Mouse (Mus musculus) liver, embryonic 15.5 days (tissue): ENCODE data around the gene Gm1043. TPM values are rescaled to one million over a fixed set of nuclear protein-coding genes. Genes with fewer than 3 reads are reported as not detected.

Experiments
- ATAC-seq: fragments of 200-750 bp; cut with Nextera tagmentation; 2 replicates; pipeline ENCODE4 v1.8.0; 2017; ENCODE audit warnings: moderate number of reproducible peaks, mild to moderate bottlenecking, moderate library complexity; ENCODE audit not compliant: insufficient read depth
- H3K27ac ChIP-seq: fragments of 300-500 bp; sonication (generic); replicated peaks from 2 replicates; pipeline ENCODE4 v1.5.1; 2015; ENCODE audit warnings: mild to moderate bottlenecking, inconsistent platforms
- H3K27me3 ChIP-seq: fragments of 300-500 bp; sonication (generic); 2 replicates; pipeline ENCODE4 v1.6.1; 2015; ENCODE audit warnings: mild to moderate bottlenecking, inconsistent platforms
- H3K36me3 ChIP-seq: fragments of 300-500 bp; sonication (generic); replicated peaks from 2 replicates; pipeline ENCODE4 v1.6.1; 2015; ENCODE audit warnings: moderate library complexity, mild to moderate bottlenecking, inconsistent platforms
- H3K4me1 ChIP-seq: fragments of 300-500 bp; sonication (generic); replicated peaks from 2 replicates; pipeline ENCODE4 v1.6.1; 2015; ENCODE audit warnings: inconsistent platforms
- H3K4me2 ChIP-seq: fragments of 300-500 bp; sonication (generic); 2 replicates; pipeline ENCODE4 v1.6.1; 2015; ENCODE audit warnings: moderate library complexity, mild to moderate bottlenecking, inconsistent platforms
- H3K4me3 ChIP-seq: fragments of 300-500 bp; sonication (generic); replicated peaks from 2 replicates; pipeline ENCODE4 v1.5.1; 2015; ENCODE audit warnings: mild to moderate bottlenecking, inconsistent platforms
- H3K9ac ChIP-seq: fragments of 300-500 bp; sonication (generic); 2 replicates; pipeline ENCODE4 v1.6.1; 2015; ENCODE audit warnings: moderate library complexity, mild to moderate bottlenecking, inconsistent platforms
- H3K9me3 ChIP-seq: fragments of 300-500 bp; sonication (generic); replicated peaks from 2 replicates; pipeline ENCODE4 v1.6.1; 2016; ENCODE audit warnings: inconsistent platforms
- WGBS: fragments of 180-500 bp; shearing (Covaris S2); methylation state at CpG from one replicate; pipeline ENCODE4 v1.1.7; 2015; ENCODE audit warnings: mixed read lengths; ENCODE audit not compliant: insufficient replicate concordance; 5-methylcytosine and 5-hydroxymethylcytosine counted together
- polyA plus RNA-seq: library from polyadenylated mRNA; unstranded; fragments of >200 nt; fragmentation: Nextera tagmentation; extraction: Ambion mirVana; gene quantifications from 2 replicates; pipeline ENCODE4 v1.2.1, GENCODE M21; 2015

The Gm1043 gene
- polyA plus RNA-seq, 1 experiment from 2014 or later = not detected

DNA sequence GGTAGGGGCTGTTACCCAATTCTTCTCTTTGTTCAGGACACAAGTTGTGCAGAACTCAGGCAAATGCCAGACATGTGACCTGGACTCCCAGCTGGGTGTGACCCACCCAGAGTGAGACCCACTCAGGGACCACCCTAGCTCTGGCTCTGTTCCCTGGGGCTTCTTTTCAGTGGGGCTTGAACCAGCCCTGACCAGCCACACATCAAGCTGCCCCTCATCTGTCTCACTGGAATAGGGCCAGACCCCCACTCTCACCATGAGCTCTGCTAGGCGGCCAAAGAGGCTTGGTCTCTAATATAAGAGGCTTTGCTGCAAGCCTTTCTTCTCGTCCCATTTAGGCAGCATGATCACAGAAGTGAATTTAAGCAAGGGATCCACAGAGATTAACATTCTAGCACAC, 121.2 kb downstream of the Gm1043 start:
- H3K27me3 ChIP-seq = no peaks in the 10 kb centered on the region
- H3K4me1 ChIP-seq = no peaks in the 10 kb centered on the region
- no peaks in the 10 kb centered on the region for H3K9me3 ChIP-seq
- H3K36me3 ChIP-seq = no peaks in the 10 kb centered on the region
- H3K4me3 ChIP-seq = no peak overlapping the region
- H3K27ac ChIP-seq = no peak overlapping the region
- no peak for ATAC-seq
- no peak overlapping the region for H3K4me2 ChIP-seq
- 34% methylated on average over 2 of the region's 2 CpGs for WGBS
- no peak overlapping the region for H3K9ac ChIP-seq

DNA sequence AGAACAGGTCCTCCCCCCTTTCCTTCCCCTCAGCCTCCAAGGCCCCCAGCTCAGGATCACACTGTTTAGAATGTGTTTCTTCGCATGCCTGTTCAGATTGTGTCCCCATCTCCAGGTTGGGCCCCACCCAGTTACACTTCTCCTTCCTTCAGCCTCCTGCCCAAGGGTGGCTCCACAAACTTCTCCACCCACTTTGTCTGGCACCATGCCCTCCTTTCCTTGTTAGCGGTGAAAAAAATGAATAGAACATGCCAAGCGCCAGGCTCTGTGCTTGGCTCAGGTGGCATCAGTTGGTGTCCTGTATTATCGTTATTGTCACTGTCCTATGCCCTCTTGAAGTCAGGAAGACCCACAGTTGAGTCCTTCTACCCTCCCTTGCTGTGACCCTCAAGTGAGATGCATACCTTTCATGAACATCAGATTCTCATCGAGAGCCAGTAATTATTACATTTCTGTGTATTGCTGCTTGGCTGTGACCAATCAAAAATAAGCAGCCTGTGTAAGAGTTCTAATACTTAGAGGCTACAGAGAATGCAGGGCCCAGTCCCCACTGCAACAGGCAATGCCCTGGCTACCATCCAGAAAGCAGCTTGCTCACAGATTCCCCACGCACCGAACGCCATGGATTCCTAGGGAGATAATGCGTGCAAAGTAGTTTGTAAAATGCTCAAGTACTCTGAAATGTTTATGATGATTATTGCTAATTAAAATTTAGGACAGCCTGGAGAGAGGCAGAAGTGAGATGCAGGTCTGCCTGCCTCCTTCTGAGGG, 128.0 kb downstream of the Gm1043 start:
- 72% methylated on average over 9 of the region's 9 CpGs for WGBS
- no peaks in the 10 kb centered on the region for H3K4me1 ChIP-seq
- no peak for ATAC-seq

DNA sequence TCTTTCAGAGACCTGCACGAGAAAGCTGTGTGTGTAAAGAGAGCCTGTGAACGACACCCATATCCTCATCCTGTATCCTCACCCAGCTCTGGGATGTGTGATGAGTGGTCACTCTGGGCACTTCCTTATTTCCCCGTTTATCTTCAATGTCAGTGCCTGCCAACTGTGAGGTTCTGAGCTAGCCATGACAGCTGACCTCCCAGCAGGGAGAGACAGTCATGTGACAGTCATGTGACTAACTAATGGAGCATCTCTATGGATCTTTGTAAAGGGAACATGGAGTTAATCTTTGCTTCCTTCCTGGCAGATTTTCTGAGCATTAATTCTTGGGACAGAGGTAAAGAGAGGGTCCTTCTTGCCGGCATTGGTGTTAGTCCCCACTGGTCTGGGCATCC, 128.5 kb downstream of the Gm1043 start:
- Histone ChIP-seq H3K9me3 (no peaks in the 10 kb centered on the region), H3K27ac (no peak overlapping the region), H3K36me3 (no peaks in the 10 kb centered on the region), H3K4me2 (no peak overlapping the region), H3K27me3 (no peaks in the 10 kb centered on the region), H3K4me3 (no peak overlapping the region), H3K4me1 (no peaks in the 10 kb centered on the region), H3K9ac (no peak overlapping the region)
- WGBS = 44% methylated on average over 4 of the region's 4 CpGs
- no peak for ATAC-seq

More for the DNA sequence above, 128.0 kb downstream of the Gm1043 start:
- Histone ChIP-seq H3K4me3 (no peak overlapping the region), H3K27ac (no peak overlapping the region), H3K4me2 (no peak overlapping the region), H3K9ac (no peak overlapping the region), H3K36me3 (no peaks in the 10 kb centered on the region), H3K9me3 (no peaks in the 10 kb centered on the region), H3K27me3 (no peaks in the 10 kb centered on the region)

DNA sequence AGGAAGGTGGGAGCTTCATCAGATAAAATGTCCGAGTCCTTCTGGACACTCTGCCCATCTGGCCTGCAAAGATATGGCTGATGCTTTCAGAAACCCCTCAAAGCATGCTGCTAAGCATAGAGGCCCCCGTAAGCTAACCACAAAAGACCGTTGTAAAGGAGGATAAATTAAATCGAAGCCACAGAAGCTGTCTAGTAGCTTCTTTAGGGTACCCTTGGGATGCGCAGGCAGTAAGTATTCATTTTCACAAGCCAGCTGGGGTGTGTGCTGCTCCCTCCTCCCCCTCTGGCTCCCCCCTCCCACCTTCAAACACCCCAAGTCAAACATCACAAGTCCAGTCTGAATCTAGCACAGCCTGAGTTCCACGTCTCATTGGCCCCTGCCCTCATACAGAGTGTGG, 129.4 kb downstream of the Gm1043 start:
- H3K9me3 ChIP-seq = no peaks in the 10 kb centered on the region

DNA sequence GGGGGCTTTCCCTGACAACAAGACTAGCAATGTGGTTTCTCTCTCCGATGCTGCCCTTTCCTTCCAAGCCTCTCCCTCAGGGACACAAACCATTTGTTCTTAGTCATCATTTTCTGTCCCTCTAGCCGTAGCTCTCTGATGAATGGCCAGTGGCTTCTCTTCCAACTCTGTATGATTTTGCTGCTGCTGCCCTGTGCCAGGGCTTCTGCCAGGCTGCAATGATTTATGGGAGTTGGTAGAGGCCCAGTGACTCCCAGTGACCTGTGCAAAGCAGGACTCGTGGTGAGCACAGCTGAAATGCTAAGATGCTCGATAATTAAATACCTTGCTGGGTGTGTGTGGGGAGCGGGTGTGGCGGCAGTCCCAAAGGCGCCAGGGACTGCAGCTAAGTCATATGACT, 130.1 kb downstream of the Gm1043 start:
- 64% methylated on average over 7 of the region's 7 CpGs for WGBS
- H3K9me3 ChIP-seq = no peaks in the 10 kb centered on the region
- H3K36me3 ChIP-seq = no peaks in the 10 kb centered on the region
- no peaks in the 10 kb centered on the region for H3K4me1 ChIP-seq
- H3K4me3 ChIP-seq = no peak overlapping the region
- no peak overlapping the region for H3K27ac ChIP-seq
- H3K4me2 ChIP-seq = no peak overlapping the region
- no peak overlapping the region for H3K9ac ChIP-seq
- no peaks in the 10 kb centered on the region for H3K27me3 ChIP-seq
- ATAC-seq = no peak

More for the DNA sequence above, 129.4 kb downstream of the Gm1043 start:
- H3K4me2 ChIP-seq = no peak overlapping the region
- 64% methylated on average over 6 of the region's 6 CpGs for whole genome bisulfite sequencing
- H3K27ac ChIP-seq = no peak overlapping the region
- H3K4me3 ChIP-seq = no peak overlapping the region
- no peaks in the 10 kb centered on the region for H3K36me3 ChIP-seq
- no peak overlapping the region for H3K9ac ChIP-seq
- ATAC-seq = no peak
- H3K27me3 ChIP-seq = no peaks in the 10 kb centered on the region
- H3K4me1 ChIP-seq = no peaks in the 10 kb centered on the region

DNA sequence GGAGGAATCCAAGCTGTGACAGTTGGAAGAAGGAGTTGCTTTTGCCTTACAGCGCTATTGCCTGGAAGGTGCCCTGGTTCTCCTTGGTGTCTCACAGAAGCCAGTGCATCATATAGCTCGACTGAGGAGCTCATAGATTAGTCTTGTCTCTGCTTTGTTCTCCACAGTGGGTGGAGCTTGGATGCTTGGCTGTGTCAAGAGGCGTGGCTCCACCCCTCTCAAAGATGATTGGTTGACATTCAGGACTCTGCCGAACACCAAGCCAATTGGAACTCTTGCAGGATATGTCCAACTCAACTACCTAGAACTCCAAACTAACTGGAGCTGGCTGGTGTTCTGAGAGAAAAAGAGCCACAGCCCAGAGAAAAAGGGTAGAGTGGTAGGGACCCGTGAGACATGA, 134.4 kb downstream of the Gm1043 start:
- Histone ChIP-seq H3K27ac (no peak overlapping the region), H3K36me3 (no peaks in the 10 kb centered on the region), H3K27me3 (no peaks in the 10 kb centered on the region), H3K4me2 (no peak overlapping the region), H3K9me3 (no peaks in the 10 kb centered on the region), H3K4me3 (no peak overlapping the region), H3K4me1 (no peaks in the 10 kb centered on the region), H3K9ac (no peak overlapping the region)
- no peak for ATAC-seq
- 40% methylated on average over 5 of the region's 5 CpGs for WGBS

DNA sequence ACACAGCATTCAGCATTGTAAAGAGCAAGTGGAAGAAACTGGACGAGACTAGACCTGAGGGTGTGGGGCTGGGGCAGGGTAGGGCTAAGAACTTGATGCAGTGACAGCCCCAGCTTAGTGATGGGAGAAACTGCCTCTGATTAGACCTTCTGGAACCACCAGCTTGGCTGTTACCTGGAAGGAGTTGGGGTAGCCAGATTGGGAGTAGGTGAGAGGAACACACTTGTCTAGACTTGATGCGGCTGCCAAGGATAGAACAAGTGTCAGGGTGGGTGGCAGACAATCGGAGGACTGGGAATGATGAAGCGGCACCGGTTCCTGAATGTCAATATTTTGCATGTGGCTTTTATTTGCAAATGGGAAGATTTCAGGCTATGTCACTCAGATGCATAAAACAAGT, 135.4 kb downstream of the Gm1043 start:
- Histone ChIP-seq H3K4me1 (no peaks in the 10 kb centered on the region), H3K4me2 (no peak overlapping the region), H3K4me3 (no peak overlapping the region), H3K27ac (no peak overlapping the region), H3K9ac (no peak overlapping the region), H3K27me3 (no peaks in the 10 kb centered on the region), H3K36me3 (no peaks in the 10 kb centered on the region), H3K9me3 (no peaks in the 10 kb centered on the region)
- ATAC-seq = no peak
- WGBS = 67% methylated on average over 5 of the region's 5 CpGs

DNA sequence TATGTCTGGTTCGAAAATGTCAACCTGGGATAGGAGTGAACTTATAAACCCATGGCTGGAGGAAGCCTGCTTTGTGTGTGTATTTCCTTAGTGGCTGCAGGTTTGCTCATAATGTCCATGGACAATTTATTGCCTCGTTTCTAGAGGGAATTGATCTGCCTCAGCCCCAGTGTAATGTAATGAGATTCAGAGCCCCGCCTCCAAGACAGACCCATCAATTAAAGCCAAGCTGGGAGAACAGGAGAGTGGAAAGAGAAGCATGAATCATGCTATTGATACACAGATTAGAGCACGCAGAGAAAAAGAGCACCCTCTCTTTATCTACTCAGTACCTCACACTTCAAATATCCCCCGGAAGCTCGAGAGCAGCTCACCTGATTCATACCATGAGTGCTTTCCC, 136.4 kb downstream of the Gm1043 start:
- 44% methylated on average over 6 of the region's 6 CpGs for WGBS
- no peak for ATAC-seq
- Histone ChIP-seq H3K27ac (no peak overlapping the region), H3K4me3 (no peak overlapping the region), H3K4me1 (no peaks in the 10 kb centered on the region), H3K9ac (no peak overlapping the region), H3K27me3 (no peaks in the 10 kb centered on the region), H3K4me2 (no peak overlapping the region), H3K9me3 (no peaks in the 10 kb centered on the region), H3K36me3 (no peaks in the 10 kb centered on the region)

DNA sequence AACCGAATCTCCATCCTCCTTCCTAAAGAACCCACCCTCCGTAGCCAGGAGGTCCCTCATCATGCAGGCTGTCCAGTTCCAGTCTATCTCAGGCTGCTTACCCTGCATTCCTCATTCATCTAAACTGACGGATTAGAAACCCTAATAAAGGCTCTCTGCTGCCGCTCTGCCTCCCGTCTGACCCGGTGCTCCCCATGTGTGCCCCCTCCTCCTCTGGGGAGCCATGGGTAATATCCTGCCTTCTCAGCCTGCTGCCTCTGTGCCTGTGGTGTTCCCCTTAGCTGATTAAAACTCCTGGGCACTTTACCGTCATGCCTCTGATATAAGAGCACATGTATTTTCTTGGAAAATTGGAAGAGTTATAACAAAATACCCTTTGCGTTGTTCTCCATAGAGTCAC, 137.1 kb downstream of the Gm1043 start:
- Histone ChIP-seq H3K27ac (no peak overlapping the region), H3K9ac (no peak overlapping the region), H3K4me3 (no peak overlapping the region), H3K4me2 (no peak overlapping the region), H3K4me1 (no peaks in the 10 kb centered on the region), H3K9me3 (no peaks in the 10 kb centered on the region), H3K27me3 (no peaks in the 10 kb centered on the region), H3K36me3 (no peaks in the 10 kb centered on the region)
- ATAC-seq = no peak
- WGBS = 61% methylated on average over 8 of the region's 8 CpGs

DNA sequence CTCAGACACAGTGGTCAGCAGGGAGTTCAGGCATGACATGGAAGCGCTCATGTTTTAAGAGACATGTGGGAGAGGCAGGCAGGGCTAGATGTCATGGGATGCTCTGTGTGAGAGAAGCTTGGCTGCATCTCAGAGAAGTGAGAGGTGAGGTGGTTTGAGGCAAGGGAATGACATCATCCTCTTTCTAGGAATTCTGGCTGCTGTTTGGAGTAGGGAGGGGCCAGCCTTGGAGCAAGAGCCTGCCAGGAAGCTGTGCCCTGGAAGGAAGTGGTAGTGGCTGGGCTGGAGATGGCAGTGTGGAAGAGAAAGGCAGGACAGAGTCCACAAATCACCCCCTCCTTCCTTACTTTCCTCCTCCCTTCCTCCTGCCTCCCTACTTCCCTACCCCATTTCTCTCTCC, 140.5 kb downstream of the Gm1043 start:
- Histone ChIP-seq H3K9ac (no peak overlapping the region), H3K4me2 (no peak overlapping the region)

DNA sequence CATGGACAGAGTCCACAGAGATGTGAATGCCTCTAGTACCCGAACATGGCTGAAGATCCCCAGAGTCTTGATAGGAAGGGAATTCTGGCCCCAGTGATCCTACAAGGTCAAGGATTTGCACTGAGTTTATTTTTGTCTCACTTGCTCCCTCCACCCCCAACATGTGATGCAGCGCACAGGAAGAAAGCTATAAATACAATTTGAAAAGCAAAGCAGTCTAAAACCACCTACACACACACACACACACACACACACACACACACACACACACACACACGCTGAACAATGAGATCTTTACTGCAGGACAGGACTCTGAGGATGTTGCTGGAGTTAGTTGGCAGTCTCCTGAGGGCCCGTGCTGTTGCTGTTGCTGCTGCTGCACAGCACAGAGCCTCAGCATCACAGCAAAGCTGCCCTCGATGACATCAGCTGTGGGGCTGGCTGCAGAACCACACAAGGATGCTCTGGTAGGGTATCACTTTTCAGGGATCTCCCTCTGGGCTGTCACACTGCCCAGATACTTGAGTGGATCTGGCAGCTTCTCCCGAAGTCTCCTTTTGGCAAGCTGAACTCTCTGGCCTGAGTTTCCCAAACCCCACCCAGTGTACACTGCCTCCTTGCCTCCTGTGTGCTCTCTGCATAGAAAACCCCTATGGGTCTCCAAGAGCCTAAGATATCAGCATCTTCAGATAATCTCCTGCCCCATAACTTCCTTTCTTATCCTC, 142.9 kb downstream of the Gm1043 start:
- WGBS = 35% methylated on average over 6 of the region's 6 CpGs
- Histone ChIP-seq H3K36me3 (no peaks in the 10 kb centered on the region), H3K27me3 (0 out of 2 replicates have a peak, but pooled peaks cover 3% of the 10 kb centered on the region), H3K4me1 (no peaks in the 10 kb centered on the region), H3K27ac (no peak overlapping the region), H3K4me2 (no peak overlapping the region), H3K9ac (no peak overlapping the region), H3K4me3 (no peak overlapping the region), H3K9me3 (no peaks in the 10 kb centered on the region)
- ATAC-seq = no peak

More for the DNA sequence above, 140.5 kb downstream of the Gm1043 start:
- Histone ChIP-seq H3K4me1 (no peaks in the 10 kb centered on the region), H3K27me3 (0 out of 2 replicates have a peak, but pooled peaks cover 3% of the 10 kb centered on the region), H3K9me3 (no peaks in the 10 kb centered on the region), H3K27ac (no peak overlapping the region), H3K4me3 (no peak overlapping the region), H3K36me3 (no peaks in the 10 kb centered on the region)
- 64% methylated on average over 1 of the region's 1 CpGs for WGBS
- no peak for ATAC-seq
